In genomic region chr10:98704559-98704958, GRCm38 (mm10) we compare ENCODE assay signal across 16 mouse cellular contexts.
A peak's percentile ranks its signal among the peaks of the same experiment; 100 is the strongest.
DNase-seq lines count a peak whose midpoint lies in the region; ATAC-seq lines count a peak whose summit lies in the region.
"Had no signal": no experiment of that assay in that cellular context is flagged by ENCODE, and none has a peak within 500 bp of the region (broad histone marks: within the 10 kb centered on the region; RNA-seq: fewer than 3 reads in every experiment).

No protein-coding gene starts in this region.

- no peaks in the 10 kb centered on the region for H3K27me3 ChIP-seq in embryonic facial prominence, embryonic 14.5 days (replicated peaks; ENCODE audit: control insufficient read depth, insufficient read depth, low read length)
- no peaks in the 10 kb centered on the region for H3K27me3 ChIP-seq in lung, embryonic 15.5 days
- no peaks in the 10 kb centered on the region for H3K27me3 ChIP-seq in stomach, embryonic 15.5 days (replicated peaks)
- H3K27me3 ChIP-seq: midbrain, embryonic 13.5 days had no signal

- H3K27ac ChIP-seq in embryonic facial prominence, embryonic 14.5 days (replicated peaks; ENCODE audit: low read depth, low read length) = no peak overlapping the region
- peak overlapping the region; percentile 66 for H3K27ac ChIP-seq in lung, embryonic 15.5 days
- no peak overlapping the region for H3K27ac ChIP-seq in stomach, embryonic 15.5 days
- H3K27ac ChIP-seq: gastrocnemius, adult 2 months; kidney, postnatal 0 days; macrophage; midbrain, embryonic 13.5 days had no signal

- no peak overlapping the region for H3K9ac ChIP-seq in embryonic facial prominence, embryonic 14.5 days (ENCODE audit: low read depth, low read length)
- H3K9ac ChIP-seq in lung, embryonic 15.5 days = no peak overlapping the region
- no peak overlapping the region for H3K9ac ChIP-seq in stomach, embryonic 15.5 days
- H3K9ac ChIP-seq: forebrain, postnatal 0 days; midbrain, embryonic 13.5 days had no signal

- no peak for ATAC-seq in embryonic facial prominence, embryonic 14.5 days (ENCODE audit: low read depth)
- peak; percentile 85 for ATAC-seq in lung, embryonic 15.5 days (ENCODE audit: borderline replicate concordance, extremely low read depth, low FRiP score, low TSS enrichment)
- ATAC-seq in stomach, embryonic 15.5 days (ENCODE audit: insufficient read depth, low FRiP score, low read depth) = peak; percentile 81
- ATAC-seq in inflammation-experienced regulatory T-cells, adult 6 months = no peak
- ATAC-seq: forebrain, postnatal 0 days; midbrain, embryonic 13.5 days had no signal

- H3K36me3 ChIP-seq in embryonic facial prominence, embryonic 14.5 days (ENCODE audit: control insufficient read depth, insufficient read depth, low read length) = no peaks in the 10 kb centered on the region
- H3K36me3 ChIP-seq in lung, embryonic 15.5 days = no peaks in the 10 kb centered on the region
- no peaks in the 10 kb centered on the region for H3K36me3 ChIP-seq in stomach, embryonic 15.5 days
- H3K36me3 ChIP-seq: midbrain, embryonic 13.5 days had no signal

- H3K4me3 ChIP-seq in embryonic facial prominence, embryonic 14.5 days (ENCODE audit: low read depth, low read length) = no peak overlapping the region
- H3K4me3 ChIP-seq in lung, embryonic 15.5 days = no peak overlapping the region
- no peak overlapping the region for H3K4me3 ChIP-seq in stomach, embryonic 15.5 days (replicated peaks)
- H3K4me3 ChIP-seq: midbrain, embryonic 13.5 days had no signal

- WGBS in embryonic facial prominence, embryonic 14.5 days = 72% methylated on average over 6 of the region's 6 CpGs
- 58% methylated on average over 6 of the region's 6 CpGs for WGBS in lung, embryonic 15.5 days
- WGBS in stomach, embryonic 15.5 days = 60% methylated on average over 6 of the region's 6 CpGs

- peak; percentile 7 for DNase-seq in kidney, adult 9 months
- DNase-seq in kidney, postnatal 14 days = no peak
- DNase-seq in embryonic facial prominence, embryonic 14.5 days (ENCODE audit: low spot score) = peak; percentile 43
- no peak for DNase-seq in urinary bladder, postnatal 36 days (ENCODE audit: low spot score in 2 of 2)
- DNase-seq: adrenal gland, adult 8-10 months; cerebellum, postnatal 14 days; forebrain, postnatal 0 days; gastrocnemius, adult 2 months; heart, adult 18-20 months; thymus, postnatal 14 days had no signal

- 0 out of 2 replicates have a peak, but pooled peaks cover 12% of the 10 kb centered on the region for H3K4me1 ChIP-seq in embryonic facial prominence, embryonic 14.5 days (ENCODE audit: control insufficient read depth, insufficient read depth, low read length)
- H3K4me1 ChIP-seq in lung, embryonic 15.5 days = no peaks in the 10 kb centered on the region
- H3K4me1 ChIP-seq in stomach, embryonic 15.5 days = no peaks in the 10 kb centered on the region
- H3K4me1 ChIP-seq: midbrain, embryonic 13.5 days had no signal

- H3K4me2 ChIP-seq in embryonic facial prominence, embryonic 14.5 days (ENCODE audit: low read depth, low read length) = no peak overlapping the region
- peak overlapping the region; percentile 27 for H3K4me2 ChIP-seq in lung, embryonic 15.5 days
- no peak overlapping the region for H3K4me2 ChIP-seq in stomach, embryonic 15.5 days
- H3K4me2 ChIP-seq: midbrain, embryonic 13.5 days had no signal

- no peaks in the 10 kb centered on the region for H3K9me3 ChIP-seq in embryonic facial prominence, embryonic 14.5 days (ENCODE audit: control insufficient read depth, low read length)
- no peaks in the 10 kb centered on the region for H3K9me3 ChIP-seq in lung, embryonic 15.5 days
- no peaks in the 10 kb centered on the region for H3K9me3 ChIP-seq in stomach, embryonic 15.5 days
- H3K9me3 ChIP-seq: midbrain, embryonic 13.5 days had no signal

Comparison
In these comparisons a context has a peak if more than half of its experiments do, and no peak if none do; other contexts are left out.
1. DNase-seq: peak in kidney, adult 9 months (single experiment) and embryonic facial prominence, embryonic 14.5 days (single experiment); none in kidney, postnatal 14 days (single experiment) and urinary bladder, postnatal 36 days (0 of 2).
2. ATAC-seq: peak in lung, embryonic 15.5 days (single experiment) and stomach, embryonic 15.5 days (single experiment); none in embryonic facial prominence, embryonic 14.5 days (single experiment) and inflammation-experienced regulatory T-cells, adult 6 months (single experiment).